Mouse (Mus musculus) adrenal gland, adult 18-20 months (tissue): ENCODE results near the gene Atg16l2. TPM values are rescaled to one million over a fixed set of nuclear protein-coding genes. Genes with fewer than 3 reads are reported as not detected.
A peak's percentile ranks its signal among the peaks of the same experiment; 100 is the strongest.

ENCODE experiments used
- DNase-seq, 2 experiments: peaks; one replicate each; pipeline ENCODE4 v3.0.0; 2021 to 2022; ENCODE audit warnings: low spot score in 2 of 2
- long read RNA-seq, 2 experiments: library from polyadenylated mRNA; stranded (forward); transcript quantifications; one replicate each; pipeline ENCODE4 v2.0.0; 2021
- total RNA-seq, 2 experiments: library from RNA; stranded (reverse); gene quantifications; 1 replicate in 1 of 2; 2 replicates in 1 of 2; pipeline ENCODE4 v1.2.3; 2021

Atg16l2 gene
- 10 to 100 TPM; 26.7 to 30.9 TPM for total RNA-seq
- long read RNA-seq, experiment 1, full-length matches to known transcripts, result 6 of 26 reads
- long read RNA-seq, experiment 1, partial matches to known transcripts, result 0 of 26 reads
- long read RNA-seq, experiment 1, other reads (novel, unspliced or antisense), result 20 of 26 reads
- long read RNA-seq, experiment 2, full-length matches to known transcripts, result 9 of 25 reads
- long read RNA-seq, experiment 2, partial matches to known transcripts, result 2 of 25 reads
- long read RNA-seq, experiment 2, other reads (novel, unspliced or antisense), result 14 of 25 reads

- peak; percentile 91 to 93 for DNase-seq
These were observed at the start of gene Atg16l2 for GRCm38 (mm10) chr7:101301881-101302456. Gene Atg16l2 (minus strand): TSS chr7:101302251.

- no peak for DNase-seq
These were observed 47.8 kb upstream of the Atg16l2 start for GRCm38 (mm10) chr7:101349861-101350260.

DNA sequence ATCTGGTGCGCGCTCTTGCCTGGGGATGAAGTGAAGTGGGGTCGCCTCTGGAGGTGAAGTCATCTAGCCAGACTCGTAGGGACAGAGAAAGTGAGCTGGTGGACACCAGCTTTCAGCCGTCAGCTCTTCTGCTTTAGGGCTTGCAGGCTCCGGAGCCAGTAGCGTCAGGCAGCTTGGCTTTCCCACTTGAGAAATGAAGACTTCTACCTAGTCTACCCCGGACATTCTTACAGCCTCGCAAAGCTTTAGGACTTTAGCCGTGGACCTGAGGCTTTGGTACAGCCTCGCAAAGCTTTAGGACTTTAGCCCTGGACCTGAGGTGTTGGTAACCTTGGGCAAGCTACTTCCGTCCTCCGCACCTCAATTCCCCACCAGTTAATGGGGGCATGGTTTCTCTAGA is 46.3 kb upstream of the Atg16l2 start:
- no peak for DNase-seq

DNA sequence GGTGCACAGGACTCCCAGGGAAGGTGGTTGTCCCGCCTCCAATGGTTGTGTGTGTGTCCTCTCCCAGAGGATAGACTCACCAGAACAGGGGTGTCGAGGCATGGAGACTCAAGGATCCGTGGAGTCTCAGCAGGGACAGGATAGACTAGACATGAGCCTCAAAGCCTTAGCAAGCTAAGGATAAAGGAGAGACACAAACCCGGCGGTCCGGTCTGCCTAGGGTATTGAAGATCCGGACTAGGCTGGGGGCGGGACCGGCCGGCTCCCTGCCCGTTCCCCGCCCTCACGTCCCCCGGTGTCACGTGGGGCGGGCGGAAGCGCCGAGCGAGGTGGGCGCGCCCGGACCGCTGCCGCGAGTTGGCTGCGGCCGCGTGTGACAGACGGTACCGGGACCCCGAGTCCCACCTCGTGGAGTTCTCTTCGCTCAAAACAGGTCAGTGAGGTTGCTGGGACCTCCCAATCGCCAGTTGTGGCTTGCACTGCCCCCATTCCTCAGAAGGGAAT is 45.8 kb upstream of the Atg16l2 start, which contains the start of gene Arap1:
Arap1 (plus strand) TSS at position 301 of the 504 bp plus-strand sequence.
- DNase-seq, result peak; percentile 47 to 71

DNA sequence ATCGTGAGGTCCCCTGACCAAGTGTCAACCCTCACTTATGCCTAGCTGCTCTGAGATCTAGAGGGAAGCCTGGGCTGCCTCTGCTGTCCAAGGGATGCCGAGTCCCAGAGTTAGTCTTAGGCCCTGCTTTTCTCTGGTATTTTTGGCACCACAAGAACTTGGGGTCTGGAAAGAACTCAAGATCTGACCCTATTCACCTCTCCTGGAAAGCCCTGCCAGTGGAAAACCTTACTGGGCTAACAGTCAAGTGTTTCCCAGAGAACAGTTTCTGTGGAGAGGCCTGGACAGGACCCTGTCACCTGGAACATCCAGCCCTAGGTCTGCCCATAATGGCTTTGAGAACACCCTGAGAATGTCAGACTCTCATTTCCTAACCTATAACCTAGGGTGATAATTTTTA is 44.9 kb upstream of the Atg16l2 start:
- DNase-seq, result no peak

GRCm38 (mm10) chr7:101344892-101345291 is 42.8 kb upstream of the Atg16l2 start:
- DNase-seq, result no peak

DNA sequence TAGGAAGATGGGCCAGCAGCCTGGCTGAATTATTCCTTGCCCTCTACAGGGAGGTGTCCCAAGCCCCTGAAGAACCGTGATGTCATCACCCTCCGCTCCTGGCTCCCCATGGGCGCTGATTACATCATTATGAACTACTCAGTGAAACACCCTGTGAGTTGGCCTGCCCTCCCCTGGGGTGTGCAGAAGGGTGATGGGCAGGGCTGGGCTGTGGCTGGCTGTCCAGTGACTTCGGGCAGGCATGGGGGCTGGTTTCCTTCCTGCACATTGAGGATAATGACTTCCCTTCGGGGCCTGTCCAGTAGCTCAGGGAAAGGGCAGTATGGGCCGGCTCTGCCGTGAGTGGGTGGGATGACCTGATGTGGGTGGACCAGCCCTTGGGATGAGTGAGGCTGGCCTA is 41.1 kb upstream of the Atg16l2 start:
- DNase-seq, result no peak

GRCm38 (mm10) chr7:101341405-101341804 is 39.4 kb upstream of the Atg16l2 start:
- DNase-seq, result no peak

- no peak for DNase-seq
These were observed 35.4 kb upstream of the Atg16l2 start for GRCm38 (mm10) chr7:101337401-101337800.

- DNase-seq, result no peak
These were observed 34.6 kb upstream of the Atg16l2 start for GRCm38 (mm10) chr7:101336686-101337085.

DNA sequence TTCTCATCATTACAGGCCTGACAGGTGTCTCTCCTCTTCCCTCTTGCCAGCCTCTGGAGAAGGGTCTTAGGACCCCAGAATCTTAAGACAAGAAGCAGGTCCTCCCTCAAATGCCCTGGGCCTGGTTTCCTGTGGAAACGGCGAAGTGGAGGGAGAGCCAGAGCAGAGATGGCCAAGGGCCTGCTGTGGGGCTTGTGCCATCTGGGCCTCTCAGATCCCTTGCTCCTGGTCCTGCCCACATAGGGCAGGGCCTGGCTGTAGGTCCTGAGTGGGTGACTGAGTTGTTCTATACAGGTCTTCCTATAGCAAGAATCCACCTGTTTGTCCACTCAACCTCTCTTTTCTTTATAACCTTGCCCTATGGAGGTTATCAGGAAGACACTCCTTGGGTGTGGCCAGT is 33.2 kb upstream of the Atg16l2 start:
- no peak for DNase-seq

DNA sequence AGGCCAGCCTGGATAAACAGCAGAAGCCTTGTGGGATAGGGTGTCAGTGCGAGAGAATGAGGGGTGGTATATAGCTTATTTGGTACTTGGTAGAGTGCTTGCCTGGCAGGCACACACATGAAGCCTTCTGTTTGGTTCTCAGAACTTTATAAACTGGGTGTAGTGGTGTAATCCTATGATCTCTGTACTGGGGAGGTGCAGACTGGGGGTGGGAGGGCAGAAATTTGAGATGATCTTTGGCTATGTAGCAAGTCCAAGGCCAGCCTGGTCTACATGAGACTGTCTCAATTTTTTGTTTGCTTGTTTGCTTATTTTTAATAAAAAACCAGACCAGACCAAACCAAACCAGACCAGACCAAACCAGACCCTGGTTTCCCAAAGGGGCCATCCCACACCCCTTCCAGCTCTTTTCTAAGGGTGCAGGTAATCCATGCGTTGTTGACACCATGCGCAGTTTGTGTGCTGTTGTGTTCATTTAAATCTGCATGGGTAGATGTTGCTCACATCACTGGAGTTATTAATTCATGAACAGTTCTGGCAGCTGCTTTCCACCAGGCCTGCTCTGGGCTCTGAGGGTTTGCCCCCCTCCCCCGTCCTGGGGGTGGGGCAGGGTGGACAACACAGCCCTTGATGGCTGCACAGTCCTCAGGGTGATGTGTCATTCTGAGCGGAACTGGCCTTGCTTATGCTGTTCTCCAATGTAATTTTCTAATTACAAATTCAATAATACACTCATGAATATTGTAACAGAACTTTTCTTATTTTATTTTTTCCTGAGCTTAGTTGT is 30.2 kb upstream of the Atg16l2 start:
- no peak for DNase-seq

GRCm38 (mm10) chr7:101330841-101331173 is 28.8 kb upstream of the Atg16l2 start:
- DNase-seq, result no peak

- peak in 1 of 2 experiments; percentile 46 for DNase-seq
These were observed 28.2 kb upstream of the Atg16l2 start for GRCm38 (mm10) chr7:101330074-101330840.

GRCm38 (mm10) chr7:101329606-101330005 is 27.6 kb upstream of the Atg16l2 start:
- no peak for DNase-seq

- no peak for DNase-seq
These were observed 26.6 kb upstream of the Atg16l2 start for GRCm38 (mm10) chr7:101328621-101329158.

DNA sequence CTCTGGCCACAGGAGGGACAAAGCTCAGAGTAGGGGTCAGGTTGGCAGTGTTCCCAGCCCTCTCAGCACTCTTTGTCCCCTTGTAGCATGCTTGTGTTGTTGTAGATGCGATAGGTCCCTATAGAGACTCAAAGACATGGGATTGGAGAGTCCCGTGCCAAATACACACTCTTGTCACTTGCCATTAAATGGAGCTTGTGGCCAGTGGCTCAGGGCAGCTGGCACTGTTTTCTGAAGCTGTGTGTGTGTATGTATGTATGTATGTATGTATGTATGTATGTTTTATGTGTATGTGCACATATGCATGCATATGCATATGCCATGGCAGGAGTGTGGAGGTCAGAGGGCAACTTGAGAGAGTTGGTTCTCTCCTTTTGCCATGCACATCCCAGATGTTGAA is 25.7 kb upstream of the Atg16l2 start:
- no peak for DNase-seq

DNA sequence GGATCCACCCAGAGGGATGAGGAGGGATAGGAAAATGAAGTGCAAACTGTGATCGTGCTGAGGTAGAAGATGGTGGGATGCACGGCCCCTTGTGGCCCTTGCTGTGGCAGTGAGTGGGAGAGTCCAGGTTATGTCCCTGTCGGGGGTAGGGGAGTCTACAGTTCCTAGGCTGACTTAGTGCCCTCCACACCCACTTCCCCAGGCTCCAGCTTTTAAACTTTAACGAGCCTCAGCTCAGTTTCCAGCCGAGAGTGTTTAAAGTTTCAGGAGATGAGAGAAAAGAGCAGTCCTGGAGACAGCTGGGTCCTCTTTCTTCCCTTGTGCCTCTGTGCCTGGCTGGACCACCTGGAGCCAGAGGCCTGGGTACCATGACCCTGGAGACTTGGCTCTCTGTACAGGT is 25.2 kb upstream of the Atg16l2 start:
- no peak for DNase-seq

DNA sequence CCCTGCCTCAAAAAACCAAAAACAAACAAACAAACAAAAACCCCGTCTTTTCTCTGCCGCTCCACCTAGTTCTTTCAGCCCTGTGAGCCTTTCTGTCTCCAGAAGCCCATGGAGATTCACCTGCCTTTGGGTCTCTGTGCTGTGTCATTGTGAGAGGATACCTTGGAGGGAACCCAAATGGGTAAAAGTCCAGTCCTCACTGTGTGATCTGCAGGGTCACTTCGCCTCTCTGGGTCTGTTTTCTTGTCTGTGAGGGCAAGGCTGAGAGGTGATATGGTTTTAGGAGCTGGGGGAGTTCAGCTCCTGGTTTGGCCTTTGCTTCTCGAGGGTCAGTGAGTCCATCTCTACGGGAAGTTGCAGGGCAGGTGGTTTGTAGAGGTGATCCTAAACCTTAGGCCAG is 24.0 kb upstream of the Atg16l2 start:
- DNase-seq, result no peak

- DNase-seq, result no peak
These were observed 22.3 kb upstream of the Atg16l2 start for GRCm38 (mm10) chr7:101324142-101324962.
